Mouse (Mus musculus) G1E (cell line): ENCODE results near the gene Bod1l.

Experiments
- CTCF ChIP-seq: IDR thresholded peaks from 2 replicates; pipeline ENCODE4 v1.5.1; 2012; ENCODE audit warnings: low read depth, low read length, inconsistent platforms, mixed read lengths
- GATA1 ChIP-seq: IDR thresholded peaks from 2 replicates; pipeline ENCODE4 v1.6.1; 2012; ENCODE audit warnings: borderline replicate concordance, low read length, inconsistent platforms, mixed read lengths
- GATA2 ChIP-seq: IDR thresholded peaks from 2 replicates; pipeline ENCODE4 v1.6.1; 2012; ENCODE audit warnings: low read depth, low read length, inconsistent platforms, borderline replicate concordance
- POLR2AphosphoS5 ChIP-seq: IDR thresholded peaks from 2 replicates; pipeline ENCODE4 v1.6.1; 2012; ENCODE audit warnings: low read depth, low read length, inconsistent platforms; ENCODE audit not compliant: insufficient replicate concordance
- TAL1 ChIP-seq: conservative IDR thresholded peaks from 2 replicates; pipeline ENCODE4 v1.6.1; 2012; ENCODE audit warnings: low read depth, low read length, inconsistent platforms, mixed read lengths

- TF ChIP-seq GATA1 (no peak), CTCF (no peak), POLR2AphosphoS5 (no peak), TAL1 (no peak), GATA2 (no peak)
Observed at GRCm38 (mm10) chr5:41841735-41842134, 2.4 kb downstream of the Bod1l start.
